Mouse (Mus musculus) urinary bladder, adult 18-20 months (tissue): ENCODE measurements around the gene Trim60.

ENCODE experiments used
- DNase-seq, 2 experiments: peaks; one replicate each; pipeline ENCODE4 v3.0.0; 2022; ENCODE audit warnings: low spot score in 2 of 2, mixed read lengths in 2 of 2

Trim60 gene

GRCm38 (mm10) chr8:64987731-64988130 lies 30.7 kb downstream of the Trim60 start, which contains the start of gene Trim75:
Trim75 (minus strand) TSS chr8:64987831.
- DNase-seq, result no peak

- DNase-seq, result no peak
Observed at GRCm38 (mm10) chr8:64983150-64983897, 35.1 kb downstream of the Trim60 start.

DNA sequence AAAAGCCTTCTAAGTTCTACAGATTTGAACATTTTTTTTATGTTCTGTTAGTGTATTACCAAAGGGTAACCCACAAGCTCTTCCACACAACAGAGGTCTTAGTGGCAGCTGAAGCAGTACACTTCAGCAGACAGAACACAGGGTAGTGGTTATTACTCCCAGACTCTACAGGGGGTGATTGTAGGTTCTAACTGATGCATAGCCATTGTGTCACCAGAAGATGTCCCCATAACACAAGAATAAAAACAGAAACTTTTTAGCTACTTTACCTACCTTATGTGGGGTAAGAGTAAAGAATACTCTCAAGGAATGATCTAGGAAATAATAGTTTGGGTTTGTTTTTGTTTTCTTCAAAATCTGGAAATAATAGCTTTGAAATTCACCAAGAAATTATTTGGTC lies 55.5 kb downstream of the Trim60 start:
- no peak for DNase-seq

DNA sequence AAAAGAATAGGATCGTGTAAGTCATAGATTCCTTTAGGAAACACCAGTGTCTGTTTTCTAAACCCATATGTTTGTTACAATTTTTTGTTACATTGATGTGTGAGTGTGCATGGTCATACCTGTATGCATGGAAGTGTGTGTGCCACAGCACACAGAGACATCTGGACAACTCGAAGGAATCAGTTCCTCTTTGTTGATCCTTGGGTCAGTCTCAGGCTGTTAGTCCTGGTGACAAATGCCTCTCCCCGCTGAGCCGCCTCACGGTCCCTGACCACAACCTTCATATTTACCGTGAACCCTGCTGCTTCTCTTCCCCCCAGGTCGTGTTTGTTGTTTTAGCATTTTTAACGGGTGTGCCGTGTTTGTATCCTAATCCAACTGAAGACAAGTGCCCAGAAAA lies 59.4 kb downstream of the Trim60 start:
- no peak for DNase-seq

GRCm38 (mm10) chr8:64952101-64952500 lies 66.3 kb downstream of the Trim60 start:
- no peak for DNase-seq
